8 mouse cellular contexts compared by ENCODE assay signal in genomic region chr9:41122390-41123110, GRCm38 (mm10). TPM values are rescaled to one million over a fixed set of nuclear protein-coding genes. Genes with fewer than 3 reads are reported as not detected.
DNase-seq lines count a peak whose midpoint lies in the region; ATAC-seq and TF ChIP-seq lines count a peak whose summit lies in the region.

No protein-coding gene starts in this region.

- peak; percentile 73 for ATAC-seq in granulocyte monocyte progenitor cell, adult 5-6 weeks (replicated peaks; ENCODE audit: poor library complexity, severe bottlenecking)
- no peak for ATAC-seq in lung, embryonic 14.5 days (ENCODE audit: insufficient read depth)
- no peak for ATAC-seq in stomach, postnatal 0 days (ENCODE audit: low FRiP score, low TSS enrichment)

- intact Hi-C loops in left cerebral cortex, postnatal 14 days (cut with DNase I) = no loop called here
- intact Hi-C loops in left cerebral cortex, postnatal 36 days (cut with DNase I) = no loop called here

- no peak for TF ChIP-seq CTCF in lung, embryonic 14.5 days (IDR thresholded peaks at IDR 0.05; ENCODE audit: low read depth)
- no peak for TF ChIP-seq CTCF in stomach, postnatal 0 days (IDR thresholded peaks at IDR 0.05; ENCODE audit: low read depth)

- H3K36me3 ChIP-seq in lung, embryonic 14.5 days (ENCODE audit: insufficient read depth) = no peaks in the 10 kb centered on the region
- H3K36me3 ChIP-seq in stomach, postnatal 0 days (ENCODE audit: control insufficient read depth, insufficient read depth, low read length) = no peaks in the 10 kb centered on the region

- H3K27me3 ChIP-seq in lung, embryonic 14.5 days (ENCODE audit: insufficient read depth, low read length) = no peaks in the 10 kb centered on the region
- no peaks in the 10 kb centered on the region for H3K27me3 ChIP-seq in stomach, postnatal 0 days (ENCODE audit: control insufficient read depth, insufficient read depth, low read length)

- TF ChIP-seq EP300 in stomach, postnatal 0 days (optimal IDR thresholded peaks at IDR 0.05) = no peak

- H3K4me3 ChIP-seq in lung, embryonic 14.5 days (ENCODE audit: low read depth, low read length) = no peak overlapping the region
- H3K4me3 ChIP-seq in stomach, postnatal 0 days (ENCODE audit: low read depth, low read length) = no peak overlapping the region

- H3K9ac ChIP-seq in lung, embryonic 14.5 days = no peak overlapping the region
- no peak overlapping the region for H3K9ac ChIP-seq in stomach, postnatal 0 days (ENCODE audit: low read length)

- no peak overlapping the region for H3K4me2 ChIP-seq in lung, embryonic 14.5 days
- no peak overlapping the region for H3K4me2 ChIP-seq in stomach, postnatal 0 days (replicated peaks; ENCODE audit: low read depth)

- WGBS in lung, embryonic 14.5 days = 61% methylated on average over 11 of the region's 11 CpGs
- WGBS in stomach, postnatal 0 days = 57% methylated on average over 11 of the region's 11 CpGs

- peaks cover 4% of the 10 kb centered on the region; the same call in 1 of the 2 replicates for H3K4me1 ChIP-seq in lung, embryonic 14.5 days (ENCODE audit: insufficient read depth)
- no peaks in the 10 kb centered on the region for H3K4me1 ChIP-seq in stomach, postnatal 0 days (replicated peaks; ENCODE audit: control insufficient read depth, insufficient read depth)

- no peak overlapping the region for H3K27ac ChIP-seq in lung, embryonic 14.5 days (ENCODE audit: low read depth)
- H3K27ac ChIP-seq in stomach, postnatal 0 days (replicated peaks) = no peak overlapping the region

- no peaks in the 10 kb centered on the region for H3K9me3 ChIP-seq in lung, embryonic 14.5 days (ENCODE audit: low read depth, low read length)
- no peaks in the 10 kb centered on the region for H3K9me3 ChIP-seq in stomach, postnatal 0 days (ENCODE audit: control insufficient read depth, low read length)

- DNase-seq in left cerebral cortex, postnatal 14 days (ENCODE audit: low spot score in 2 of 2) = peak; percentile 55 to 61
- DNase-seq in left cerebral cortex, postnatal 36 days (ENCODE audit: low spot score in 2 of 2) = no peak
- peak; percentile 73 for DNase-seq in cerebellum, adult 11-12 months
- DNase-seq in lung, embryonic 14.5 days = peak; percentile 65
- DNase-seq in spleen, adult 12 weeks (ENCODE audit: low spot score) = no peak
- no peak for DNase-seq in embryo, embryonic 9.5 days (ENCODE audit: extremely low spot score)
- DNase-seq in stomach, postnatal 0 days (ENCODE audit: low spot score) = no peak

RNA-seq across cellular contexts. Expression of gene Ubash3b, which starts 38.9 kb away (rescaled TPM):
- total RNA-seq in left cerebral cortex, postnatal 14 days (2021) = 10 to 100 TPM; 26.6 to 28.1 TPM
- total RNA-seq in left cerebral cortex, postnatal 36 days (2021) = 10 to 100 TPM; 22.5 to 22.6 TPM
- total RNA-seq in granulocyte monocyte progenitor cell, adult 5-6 weeks (2014; fragmentation: Nextera tagmentation) = 5.9 and 8.3 TPM in 2 replicates
- total RNA-seq in granulocyte monocyte progenitor cell, adult 5-6 weeks (2017) = 6.5 and 7.2 TPM in 2 replicates
- 6.2 and 8.0 TPM in 2 replicates for polyA plus RNA-seq in lung, embryonic 14.5 days (2014; fragmentation: Nextera tagmentation; extraction: Ambion mirVana)
- polyA plus RNA-seq in stomach, postnatal 0 days (2015; fragmentation: Nextera tagmentation; extraction: Ambion mirVana) = 1.4 and 1.7 TPM in 2 replicates

Comparison
In these comparisons a context has a peak if more than half of its experiments do, and no peak if none do; other contexts are left out.
1. DNase-seq: peak in left cerebral cortex, postnatal 14 days (2 of 2), cerebellum, adult 11-12 months (single experiment) and lung, embryonic 14.5 days (single experiment); none in left cerebral cortex, postnatal 36 days (0 of 2), spleen, adult 12 weeks (single experiment), embryo, embryonic 9.5 days (single experiment) and stomach, postnatal 0 days (single experiment).